Mouse (Mus musculus) small intestine, adult 2 months (tissue): ENCODE results near the gene 9630041A04Rik.

Experiments
- CTCF ChIP-seq: fragments of 200-500 bp; IDR thresholded peaks from 2 replicates; pipeline ENCODE4 v1.5.1; 2012; ENCODE audit warnings: low read depth, mild to moderate bottlenecking, control low read depth, inconsistent platforms, low read length, moderate library complexity, mixed read lengths; ENCODE audit not compliant: insufficient replicate concordance, insufficient read length; ENCODE audit errors: extremely low read depth
- POLR2A ChIP-seq: fragments of 200-500 bp; IDR thresholded peaks from 2 replicates; pipeline ENCODE4 v1.6.1; 2012; ENCODE audit warnings: low read depth, mild to moderate bottlenecking, control low read depth, inconsistent platforms, low read length, moderate library complexity

- no peak for TF ChIP-seq POLR2A
- no peak for TF ChIP-seq CTCF
Observed at GRCm38 (mm10) chr9:101841101-101841500, 20.5 kb upstream of the 9630041A04Rik start.
